Mouse (Mus musculus) natural killer cell, adult 2 months (primary cell): ENCODE measurements around the gene Rap1b.

Experiments used
- DNase-seq, 2 experiments: peaks; one replicate each; pipeline ENCODE4 v3.0.0; 2022; ENCODE audit warnings: low spot score in 2 of 2

Rap1b gene

GRCm38 (mm10) chr10:117783786-117784420, 61.9 kb downstream of the Rap1b start:
- DNase-seq = no peak

- no peak for DNase-seq
Observed at GRCm38 (mm10) chr10:117782491-117783260, 63.2 kb downstream of the Rap1b start.

- DNase-seq = no peak
Observed at GRCm38 (mm10) chr10:117782056-117782455, 63.8 kb downstream of the Rap1b start.

- no peak for DNase-seq
Observed at GRCm38 (mm10) chr10:117781021-117781725, 64.7 kb downstream of the Rap1b start.

- DNase-seq = no peak
Observed at GRCm38 (mm10) chr10:117780306-117780911, 65.4 kb downstream of the Rap1b start.

- no peak for DNase-seq
Observed at GRCm38 (mm10) chr10:117779581-117780305, 66.1 kb downstream of the Rap1b start.

GRCm38 (mm10) chr10:117778951-117779350, 66.9 kb downstream of the Rap1b start:
- no peak for DNase-seq

GRCm38 (mm10) chr10:117778328-117778910, 67.4 kb downstream of the Rap1b start:
- DNase-seq = no peak

GRCm38 (mm10) chr10:117777501-117778327, 68.1 kb downstream of the Rap1b start:
- no peak for DNase-seq

- no peak for DNase-seq
Observed at GRCm38 (mm10) chr10:117777103-117777470, 68.7 kb downstream of the Rap1b start.

- no peak for DNase-seq
Observed at GRCm38 (mm10) chr10:117776281-117777102, 69.3 kb downstream of the Rap1b start.

- DNase-seq = no peak
Observed at GRCm38 (mm10) chr10:117775401-117776144, 70.3 kb downstream of the Rap1b start.

- no peak for DNase-seq
Observed at GRCm38 (mm10) chr10:117774817-117775120, 71.1 kb downstream of the Rap1b start.

- no peak for DNase-seq
Observed at GRCm38 (mm10) chr10:117774011-117774816, 71.6 kb downstream of the Rap1b start.

GRCm38 (mm10) chr10:117773106-117773720, 72.6 kb downstream of the Rap1b start:
- no peak for DNase-seq

GRCm38 (mm10) chr10:117772364-117773105, 73.3 kb downstream of the Rap1b start:
- DNase-seq = no peak

- DNase-seq = no peak
Observed at GRCm38 (mm10) chr10:117771131-117771510, 74.7 kb downstream of the Rap1b start.
